Mouse (Mus musculus): ENCODE data around the gene Klrb1f.

DNA sequence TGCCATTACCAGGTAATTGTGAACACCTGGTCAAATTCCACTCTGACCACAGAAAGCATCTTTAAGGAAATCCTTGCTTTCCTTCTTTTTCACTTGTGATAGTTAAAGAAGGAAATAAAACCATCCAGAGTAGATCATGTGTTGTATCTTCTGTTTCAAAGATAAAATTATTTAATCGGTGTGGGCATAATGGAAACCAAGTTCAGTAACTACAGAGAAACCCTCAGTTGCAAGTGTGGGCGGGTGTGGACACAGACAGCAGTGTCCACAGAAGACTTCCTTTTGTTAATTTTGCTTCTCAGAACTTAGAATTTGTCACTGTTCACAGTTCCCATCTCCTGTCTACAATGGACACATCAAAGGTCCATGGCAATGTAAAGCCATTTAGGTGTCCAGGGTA, at the start of gene Klrb1f:
- TF ChIP-seq CTCF (IDR thresholded peaks at IDR 0.05; ENCODE audit: insufficient read depth, low read depth, low read length), result no peak
- TF ChIP-seq POLR2A (IDR thresholded peaks at IDR 0.05; ENCODE audit: insufficient read depth, low read depth, low read length), result no peak
